Mouse (Mus musculus): ENCODE measurements around the gene Cpne8. TPM values are rescaled to one million over a fixed set of nuclear protein-coding genes. Genes with fewer than 3 reads are reported as not detected.
A peak's percentile ranks its signal among the peaks of the same experiment; 100 is the strongest.
"Not testable (repeated sequence)": the region's sequence is repeated elsewhere in the genome, so short reads cannot be mapped to it uniquely, and the experiment has no call there.

The Cpne8 gene
- polyA plus RNA-seq, 1 experiment from 2014 or later, result 13.9 TPM

DNA sequence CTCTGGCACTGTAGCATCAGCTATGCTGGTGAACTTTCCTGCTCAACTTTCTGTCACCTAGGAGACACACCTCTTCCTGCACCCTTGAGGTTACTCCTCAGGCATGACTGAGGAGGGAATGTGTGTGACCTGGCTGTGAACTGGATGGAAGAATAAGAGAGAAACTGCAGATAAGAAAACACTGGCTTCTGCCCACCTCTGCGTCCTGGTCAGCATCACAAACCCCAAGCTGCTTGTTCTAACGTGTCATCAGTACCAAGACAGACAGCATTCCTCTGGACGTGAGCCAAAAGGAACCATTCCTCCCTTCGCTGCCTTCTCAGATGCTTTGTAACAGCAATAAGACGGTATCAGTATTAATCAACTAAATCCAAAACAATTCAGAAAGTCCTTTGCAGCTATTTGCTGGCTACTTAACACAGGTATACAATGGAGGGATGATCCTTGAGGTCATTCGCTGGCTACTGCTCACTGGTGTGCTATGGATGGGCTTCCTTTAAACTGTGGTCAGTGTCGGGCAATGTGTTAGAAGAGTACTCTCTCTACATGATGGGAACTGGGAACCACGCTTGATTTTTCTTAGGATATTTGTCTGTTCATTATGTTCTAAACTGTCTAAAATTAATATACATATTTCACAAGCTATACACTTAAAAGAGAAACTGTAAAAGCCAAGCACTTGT lies 63.0 kb downstream of the Cpne8 start:
- DNase-seq, result peak; percentile 61
- H3K27ac ChIP-seq (ENCODE audit: low read depth), result no peak overlapping the region
- no peak overlapping the region for H3K4me2 ChIP-seq
- H3K36me3 ChIP-seq (ENCODE audit: insufficient read depth), result no peaks in the 10 kb centered on the region
- TF ChIP-seq CTCF (IDR thresholded peaks at IDR 0.05; ENCODE audit: low read depth), result no peak
- peak; percentile 58; the same call in 1 of the 2 replicates for ATAC-seq (ENCODE audit: insufficient read depth)
- no peaks in the 10 kb centered on the region for H3K9me3 ChIP-seq (ENCODE audit: low read depth, low read length)
- no peaks in the 10 kb centered on the region for H3K4me1 ChIP-seq (ENCODE audit: insufficient read depth)
- H3K9ac ChIP-seq, result no peak overlapping the region
- H3K27me3 ChIP-seq (ENCODE audit: insufficient read depth, low read length), result no peaks in the 10 kb centered on the region
- 39% methylated on average over 8 of the region's 8 CpGs for WGBS
- H3K4me3 ChIP-seq (ENCODE audit: low read depth, low read length), result no peak overlapping the region

DNA sequence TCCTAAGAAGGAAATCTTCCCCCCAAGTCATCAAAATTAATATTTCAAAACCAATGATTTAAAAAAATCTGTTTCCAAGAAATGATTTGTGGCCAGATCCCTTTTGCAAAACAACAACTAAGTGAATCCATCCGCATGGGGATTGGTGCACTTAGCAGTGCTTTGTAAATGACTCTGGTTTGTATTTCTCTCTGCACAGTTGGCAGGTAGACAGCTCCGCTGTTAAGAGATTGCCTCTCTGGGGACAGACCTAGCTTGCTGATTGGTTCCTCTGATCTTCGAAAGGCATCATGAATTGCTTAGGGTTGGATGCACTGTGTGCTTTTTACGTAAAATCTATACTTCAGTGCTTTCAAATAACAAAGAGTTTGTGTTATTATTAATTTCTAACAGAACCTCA lies 68.5 kb downstream of the Cpne8 start:
- not testable (repeated sequence) for DNase-seq; H3K27me3 ChIP-seq (ENCODE audit: insufficient read depth, low read length); H3K36me3 ChIP-seq (ENCODE audit: insufficient read depth); H3K27ac ChIP-seq (ENCODE audit: low read depth); H3K4me1 ChIP-seq (ENCODE audit: insufficient read depth); H3K4me3 ChIP-seq (ENCODE audit: low read depth, low read length); H3K4me2 ChIP-seq; H3K9me3 ChIP-seq (ENCODE audit: low read depth, low read length); ATAC-seq (ENCODE audit: insufficient read depth); H3K9ac ChIP-seq
- WGBS, result 92% methylated on average over 4 of the region's 4 CpGs

GRCm38 (mm10) chr15:90609836-90610415 lies 69.3 kb downstream of the Cpne8 start:
- no peaks in the 10 kb centered on the region for H3K27me3 ChIP-seq (ENCODE audit: insufficient read depth, low read length)
- H3K9me3 ChIP-seq (ENCODE audit: low read depth, low read length), result no peaks in the 10 kb centered on the region
- H3K4me1 ChIP-seq (ENCODE audit: insufficient read depth), result no peaks in the 10 kb centered on the region
- no peak for TF ChIP-seq CTCF (IDR thresholded peaks at IDR 0.05; ENCODE audit: low read depth)
- DNase-seq (peak; percentile 23), ATAC-seq (ENCODE audit: insufficient read depth) (no peak)
- H3K4me3 ChIP-seq (ENCODE audit: low read depth, low read length), result no peak overlapping the region
- no peaks in the 10 kb centered on the region for H3K36me3 ChIP-seq (ENCODE audit: insufficient read depth)
- WGBS, result 42% methylated on average over 4 of the region's 4 CpGs
- no peak overlapping the region for H3K27ac ChIP-seq (ENCODE audit: low read depth)
- no peak overlapping the region for H3K4me2 ChIP-seq
- H3K9ac ChIP-seq, result no peak overlapping the region

DNA sequence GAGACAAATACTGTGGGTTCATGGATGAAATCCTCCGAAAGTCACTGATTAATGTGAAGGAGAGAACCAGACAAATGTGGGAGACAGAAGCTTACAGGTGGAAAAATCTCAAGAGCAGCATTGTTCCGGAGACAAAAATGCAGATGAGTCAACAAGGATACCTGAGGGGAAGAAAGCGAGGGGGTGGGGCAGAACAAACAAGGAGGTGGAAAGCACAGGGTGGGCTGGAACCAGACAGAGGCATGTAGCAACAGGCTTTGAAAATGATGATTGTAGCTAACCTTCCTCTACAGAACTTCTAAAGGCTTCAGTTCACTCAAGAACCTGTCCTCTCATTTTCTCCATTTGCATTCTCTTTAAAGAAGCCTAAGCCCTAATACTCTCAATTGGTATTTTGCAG lies 70.9 kb downstream of the Cpne8 start:
- no peak overlapping the region for H3K9ac ChIP-seq
- H3K4me2 ChIP-seq, result no peak overlapping the region
- WGBS, result 66% methylated on average over 3 of the region's 3 CpGs
- ATAC-seq (ENCODE audit: insufficient read depth), result no peak
- H3K27ac ChIP-seq (ENCODE audit: low read depth), result no peak overlapping the region
- no peak for DNase-seq
- no peaks in the 10 kb centered on the region for H3K36me3 ChIP-seq (ENCODE audit: insufficient read depth)
- no peaks in the 10 kb centered on the region for H3K27me3 ChIP-seq (ENCODE audit: insufficient read depth, low read length)
- no peak overlapping the region for H3K4me3 ChIP-seq (ENCODE audit: low read depth, low read length)
- H3K9me3 ChIP-seq (ENCODE audit: low read depth, low read length), result no peaks in the 10 kb centered on the region
- TF ChIP-seq CTCF (IDR thresholded peaks at IDR 0.05; ENCODE audit: low read depth), result no peak
- no peaks in the 10 kb centered on the region for H3K4me1 ChIP-seq (ENCODE audit: insufficient read depth)

DNA sequence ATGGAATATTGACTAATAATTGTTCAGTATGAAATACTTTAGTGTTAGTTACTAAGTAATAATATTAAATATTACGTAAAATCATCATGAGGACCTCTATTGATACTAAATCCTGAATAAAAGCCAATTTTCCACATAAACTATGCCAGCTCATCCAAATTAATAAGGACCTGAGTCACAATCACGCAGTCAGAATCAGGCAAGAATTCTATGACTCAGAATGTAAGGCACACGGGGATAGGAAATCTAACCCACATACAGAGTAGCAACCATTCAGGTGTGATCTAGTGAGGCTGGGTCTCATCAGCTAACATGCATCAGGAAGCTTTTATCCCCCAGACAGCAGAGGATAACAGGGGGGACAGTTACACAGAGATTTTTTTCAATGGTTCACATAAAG lies 72.1 kb downstream of the Cpne8 start:
- Histone ChIP-seq H3K27me3 (ENCODE audit: insufficient read depth, low read length) (no peaks in the 10 kb centered on the region), H3K36me3 (ENCODE audit: insufficient read depth) (no peaks in the 10 kb centered on the region), H3K9me3 (ENCODE audit: low read depth, low read length) (no peaks in the 10 kb centered on the region), H3K4me2 (no peak overlapping the region), H3K4me1 (ENCODE audit: insufficient read depth) (no peaks in the 10 kb centered on the region), H3K9ac (no peak overlapping the region), H3K4me3 (ENCODE audit: low read depth, low read length) (no peak overlapping the region), H3K27ac (ENCODE audit: low read depth) (no peak overlapping the region)
- WGBS, result 84% methylated on average over 3 of the region's 3 CpGs
- DNase-seq, result no peak
- no peak for TF ChIP-seq CTCF (IDR thresholded peaks at IDR 0.05; ENCODE audit: low read depth)
- ATAC-seq (ENCODE audit: insufficient read depth), result no peak

DNA sequence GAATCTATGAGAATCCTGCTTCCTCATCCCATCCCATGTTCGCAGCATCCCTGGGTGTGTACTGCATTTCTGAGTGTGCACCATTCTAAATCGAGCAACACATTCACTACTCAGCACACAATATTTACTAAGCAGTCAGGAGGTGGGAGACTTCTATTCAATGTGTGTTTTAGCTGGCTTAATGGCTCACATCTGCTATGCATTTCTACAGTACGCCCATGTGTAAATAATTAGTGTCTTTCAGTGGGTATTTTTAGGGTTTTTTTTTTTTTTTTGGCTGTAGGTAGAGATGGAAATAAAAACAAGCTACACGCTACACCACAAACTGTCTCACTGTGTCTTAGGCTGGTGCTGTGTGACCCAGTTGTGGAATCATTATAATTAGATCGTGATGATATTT lies 75.6 kb downstream of the Cpne8 start:
- ATAC-seq (ENCODE audit: insufficient read depth) (no peak), DNase-seq (no peak)
- Histone ChIP-seq H3K36me3 (ENCODE audit: insufficient read depth) (no peaks in the 10 kb centered on the region), H3K27me3 (ENCODE audit: insufficient read depth, low read length) (no peaks in the 10 kb centered on the region), H3K9me3 (ENCODE audit: low read depth, low read length) (no peaks in the 10 kb centered on the region), H3K4me1 (ENCODE audit: insufficient read depth) (no peaks in the 10 kb centered on the region), H3K4me3 (ENCODE audit: low read depth, low read length) (no peak overlapping the region), H3K9ac (no peak overlapping the region), H3K4me2 (no peak overlapping the region), H3K27ac (ENCODE audit: low read depth) (no peak overlapping the region)
- no peak for TF ChIP-seq CTCF (IDR thresholded peaks at IDR 0.05; ENCODE audit: low read depth)
- 80% methylated on average over 5 of the region's 5 CpGs for WGBS

- ATAC-seq (ENCODE audit: insufficient read depth) (no peak), DNase-seq (no peak)
- Histone ChIP-seq H3K4me1 (ENCODE audit: insufficient read depth) (no peaks in the 10 kb centered on the region), H3K27me3 (ENCODE audit: insufficient read depth, low read length) (no peaks in the 10 kb centered on the region), H3K27ac (ENCODE audit: low read depth) (no peak overlapping the region), H3K9me3 (ENCODE audit: low read depth, low read length) (no peaks in the 10 kb centered on the region), H3K9ac (no peak overlapping the region), H3K36me3 (ENCODE audit: insufficient read depth) (no peaks in the 10 kb centered on the region), H3K4me3 (ENCODE audit: low read depth, low read length) (no peak overlapping the region), H3K4me2 (no peak overlapping the region)
- TF ChIP-seq CTCF (IDR thresholded peaks at IDR 0.05; ENCODE audit: low read depth), result no peak
- 68% methylated on average over 6 of the region's 6 CpGs for WGBS
Measured at GRCm38 (mm10) chr15:90597715-90598497, 81.3 kb downstream of the Cpne8 start.

Data from lung, embryonic 14.5 days (tissue).